Mouse (Mus musculus) bone marrow, adult 2 months (tissue): Measurements from ENCODE around the gene Rdh5.
A peak's percentile ranks its signal among the peaks of the same experiment; 100 is the strongest.

ENCODE experiments used
- CTCF ChIP-seq: fragments of 200-500 bp; IDR thresholded peaks from 2 replicates; pipeline ENCODE4 v1.5.1; 2011; ENCODE audit warnings: low read length, control low read depth; ENCODE audit not compliant: control insufficient read depth, insufficient read depth
- POLR2A ChIP-seq: fragments of 200-500 bp; IDR thresholded peaks from 2 replicates; pipeline ENCODE4 v1.6.1; 2011; ENCODE audit warnings: low read depth, mild to moderate bottlenecking, control low read depth, low read length, borderline replicate concordance; ENCODE audit not compliant: control insufficient read depth

- TF ChIP-seq CTCF, result peak; percentile 93
- TF ChIP-seq POLR2A, result no peak
These were observed 9.5 kb downstream of the Rdh5 start for GRCm38 (mm10) chr10:128913219-128913618.
